Mouse (Mus musculus): ENCODE results near the gene Adcy7. TPM values are rescaled to one million over a fixed set of nuclear protein-coding genes. Genes with fewer than 3 reads are reported as not detected.

The Adcy7 gene
- total and polyA plus RNA-seq, 2 experiments from 2014 or later = 8.6 to 23.2 TPM

- no peak for DNase-seq (ENCODE audit: low spot score)
Observed at GRCm38 (mm10) chr8:88297976-88298732, 26.0 kb downstream of the Adcy7 start.

GRCm38 (mm10) chr8:88298733-88299103 is 26.5 kb downstream of the Adcy7 start:
- H3K27ac ChIP-seq = no peak overlapping the region
- 84% methylated on average over 10 of the region's 10 CpGs for WGBS
- no peak for DNase-seq (ENCODE audit: low spot score)
- H3K9me3 ChIP-seq (ENCODE audit: low read length) = no peaks in the 10 kb centered on the region
- no peaks in the 10 kb centered on the region for H3K27me3 ChIP-seq (ENCODE audit: insufficient read depth, low read length)
- no peak for TF ChIP-seq CTCF (IDR thresholded peaks at IDR 0.05; ENCODE audit: low read depth)
- H3K9ac ChIP-seq (replicated peaks; ENCODE audit: low read length) = no peak overlapping the region
- no peak overlapping the region for H3K4me2 ChIP-seq (ENCODE audit: low read depth, low read length)
- H3K4me1 ChIP-seq (ENCODE audit: insufficient read depth, low read length) = no peaks in the 10 kb centered on the region
- no peak overlapping the region for H3K4me3 ChIP-seq (ENCODE audit: low read length)
- no peak for ATAC-seq
- no peaks in the 10 kb centered on the region for H3K36me3 ChIP-seq (ENCODE audit: insufficient read depth, low read length)

More at GRCm38 (mm10) chr8:88297976-88298732, 26.0 kb downstream of the Adcy7 start:
- H3K9me3 ChIP-seq (ENCODE audit: low read length) = no peaks in the 10 kb centered on the region
- no peaks in the 10 kb centered on the region for H3K36me3 ChIP-seq (ENCODE audit: insufficient read depth, low read length)
- no peaks in the 10 kb centered on the region for H3K4me1 ChIP-seq (ENCODE audit: insufficient read depth, low read length)
- H3K9ac ChIP-seq (replicated peaks; ENCODE audit: low read length) = no peak overlapping the region
- no peak overlapping the region for H3K4me2 ChIP-seq (ENCODE audit: low read depth, low read length)
- TF ChIP-seq CTCF (IDR thresholded peaks at IDR 0.05; ENCODE audit: low read depth) = no peak
- no peaks in the 10 kb centered on the region for H3K27me3 ChIP-seq (ENCODE audit: insufficient read depth, low read length)
- no peak overlapping the region for H3K4me3 ChIP-seq (ENCODE audit: low read length)
- no peak overlapping the region for H3K27ac ChIP-seq
- 58% methylated on average over 12 of the region's 12 CpGs for WGBS
- no peak for ATAC-seq

GRCm38 (mm10) chr8:88299907-88300603 is 27.9 kb downstream of the Adcy7 start:
- Histone ChIP-seq H3K9me3 (ENCODE audit: low read length) (no peaks in the 10 kb centered on the region), H3K4me2 (ENCODE audit: low read depth, low read length) (no peak overlapping the region), H3K4me1 (ENCODE audit: insufficient read depth, low read length) (no peaks in the 10 kb centered on the region), H3K36me3 (ENCODE audit: insufficient read depth, low read length) (no peaks in the 10 kb centered on the region), H3K27ac (no peak overlapping the region), H3K4me3 (ENCODE audit: low read length) (no peak overlapping the region), H3K27me3 (ENCODE audit: insufficient read depth, low read length) (no peaks in the 10 kb centered on the region), H3K9ac (replicated peaks; ENCODE audit: low read length) (no peak overlapping the region)
- WGBS = 66% methylated on average over 10 of the region's 10 CpGs
- TF ChIP-seq CTCF (IDR thresholded peaks at IDR 0.05; ENCODE audit: low read depth) = no peak
- no peak for ATAC-seq
- DNase-seq (ENCODE audit: low spot score) = no peak

- 39% methylated on average over 15 of the region's 15 CpGs for WGBS
- ATAC-seq (peak; percentile 59; the same call in 1 of the 2 replicates), DNase-seq (ENCODE audit: low spot score) (peak; percentile 50)
- no peaks in the 10 kb centered on the region for H3K27me3 ChIP-seq (ENCODE audit: insufficient read depth, low read length)
- TF ChIP-seq CTCF (IDR thresholded peaks at IDR 0.05; ENCODE audit: low read depth) = no peak
- no peaks in the 10 kb centered on the region for H3K4me1 ChIP-seq (ENCODE audit: insufficient read depth, low read length)
- H3K27ac ChIP-seq = no peak overlapping the region
- no peak overlapping the region for H3K9ac ChIP-seq (replicated peaks; ENCODE audit: low read length)
- H3K9me3 ChIP-seq (ENCODE audit: low read length) = no peaks in the 10 kb centered on the region
- H3K36me3 ChIP-seq (ENCODE audit: insufficient read depth, low read length) = no peaks in the 10 kb centered on the region
- no peak overlapping the region for H3K4me3 ChIP-seq (ENCODE audit: low read length)
- no peak overlapping the region for H3K4me2 ChIP-seq (ENCODE audit: low read depth, low read length)
Observed at GRCm38 (mm10) chr8:88301589-88302437, 29.6 kb downstream of the Adcy7 start.

- Histone ChIP-seq H3K4me1 (ENCODE audit: insufficient read depth, low read length) (no peaks in the 10 kb centered on the region), H3K27ac (no peak overlapping the region), H3K9me3 (ENCODE audit: low read length) (no peaks in the 10 kb centered on the region), H3K9ac (replicated peaks; ENCODE audit: low read length) (no peak overlapping the region), H3K4me3 (ENCODE audit: low read length) (no peak overlapping the region), H3K27me3 (ENCODE audit: insufficient read depth, low read length) (no peaks in the 10 kb centered on the region), H3K36me3 (ENCODE audit: insufficient read depth, low read length) (no peaks in the 10 kb centered on the region), H3K4me2 (ENCODE audit: low read depth, low read length) (no peak overlapping the region)
- ATAC-seq = no peak
- no peak for DNase-seq (ENCODE audit: low spot score)
- 87% methylated on average over 4 of the region's 4 CpGs for WGBS
- no peak for TF ChIP-seq CTCF (IDR thresholded peaks at IDR 0.05; ENCODE audit: low read depth)
Observed at GRCm38 (mm10) chr8:88305814-88306213, 33.6 kb downstream of the Adcy7 start.

- WGBS = 80% methylated on average over 14 of the region's 14 CpGs
- Histone ChIP-seq H3K9me3 (ENCODE audit: low read length) (no peaks in the 10 kb centered on the region), H3K9ac (replicated peaks; ENCODE audit: low read length) (no peak overlapping the region), H3K4me1 (ENCODE audit: insufficient read depth, low read length) (no peaks in the 10 kb centered on the region), H3K36me3 (ENCODE audit: insufficient read depth, low read length) (no peaks in the 10 kb centered on the region), H3K4me2 (ENCODE audit: low read depth, low read length) (no peak overlapping the region), H3K4me3 (ENCODE audit: low read length) (no peak overlapping the region), H3K27me3 (ENCODE audit: insufficient read depth, low read length) (no peaks in the 10 kb centered on the region), H3K27ac (no peak overlapping the region)
- DNase-seq (ENCODE audit: low spot score) (no peak), ATAC-seq (no peak)
- peak; percentile 52 for TF ChIP-seq CTCF (IDR thresholded peaks at IDR 0.05; ENCODE audit: low read depth)
Observed at GRCm38 (mm10) chr8:88306511-88306910, 34.3 kb downstream of the Adcy7 start.
